Mouse (Mus musculus) c-Kit-positive CD71-positive TER-119-negative erythroid progenitor cells, embryonic 14.5 days (primary cell): Measurements from ENCODE around the gene Edil3.

Source experiments
- DNase-seq: peaks from one replicate; pipeline ENCODE4 v3.0.0-alpha.2; 2013; ENCODE audit warnings: low read depth

The Edil3 gene

DNA sequence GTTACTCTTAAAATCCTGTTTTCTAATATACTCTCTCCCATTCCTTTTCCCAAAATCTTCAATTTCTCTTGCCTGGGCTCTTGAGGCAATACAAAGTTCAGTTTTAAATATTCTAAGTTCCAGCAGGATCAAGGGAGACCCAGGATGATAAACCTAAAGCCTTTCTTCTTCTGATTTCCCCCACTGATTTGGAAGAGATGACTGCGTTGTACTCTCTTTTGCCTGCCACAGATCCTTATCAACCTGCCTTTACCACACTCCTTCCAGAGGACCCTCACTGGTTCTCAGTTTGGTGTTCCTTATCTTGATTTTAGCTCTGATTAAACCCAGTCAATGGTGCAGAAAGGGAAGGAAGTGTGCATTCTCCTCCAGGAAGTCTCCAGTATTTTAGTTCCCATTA lies 435.6 kb downstream of the Edil3 start:
- DNase-seq, result no peak

DNA sequence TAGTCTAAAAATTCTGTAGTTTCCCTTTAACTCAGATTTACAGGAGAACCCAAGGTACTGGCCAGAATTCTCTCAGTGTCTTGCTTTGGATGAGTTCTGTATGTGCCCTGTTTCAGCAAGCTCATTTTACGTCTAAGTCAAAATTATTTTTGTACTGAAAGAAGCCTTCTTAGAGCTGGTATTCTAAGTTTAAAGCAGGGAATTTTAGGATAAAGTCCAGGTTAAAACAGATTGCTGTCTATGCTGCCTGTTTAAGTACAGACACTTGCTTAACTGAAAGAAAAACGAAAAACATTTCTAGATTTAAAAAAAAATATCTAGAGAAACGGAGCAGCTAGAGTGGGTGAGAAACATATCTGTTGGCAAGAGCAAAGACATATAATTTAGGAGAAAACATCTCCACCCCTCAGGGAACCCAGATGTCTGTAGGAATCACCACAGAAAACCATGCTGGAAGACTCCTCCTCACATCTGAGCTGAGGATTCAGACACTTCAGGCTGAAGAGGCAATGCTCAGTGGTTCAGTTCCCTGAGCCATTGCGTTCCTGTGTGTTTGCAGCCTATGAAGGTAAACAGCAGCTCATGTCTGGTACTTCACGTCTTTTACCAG lies 465.5 kb downstream of the Edil3 start:
- no peak for DNase-seq

DNA sequence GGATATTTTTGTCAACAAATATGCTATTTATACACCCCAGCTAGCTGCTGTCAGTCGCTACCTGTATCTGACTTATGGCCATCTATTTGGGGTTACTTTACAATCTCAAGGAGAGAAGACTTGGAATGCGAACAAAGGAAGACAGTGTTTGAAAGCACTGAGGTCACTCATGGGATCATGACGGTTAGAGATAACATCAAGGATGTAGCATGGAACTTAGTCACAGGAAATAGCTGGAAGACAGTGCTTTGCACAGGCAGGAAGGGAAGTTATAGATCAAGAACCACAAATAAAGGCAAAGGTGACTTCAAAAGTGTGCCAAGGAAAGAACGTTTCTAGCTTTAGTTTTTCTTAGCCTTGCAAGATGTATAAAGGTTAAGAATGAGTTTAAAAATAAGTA lies 466.9 kb downstream of the Edil3 start:
- DNase-seq, result no peak

- DNase-seq, result no peak
Measured at GRCm38 (mm10) chr13:89321155-89321554, 499.9 kb downstream of the Edil3 start.

- no peak for DNase-seq
Measured at GRCm38 (mm10) chr13:89324282-89324681, 503.0 kb downstream of the Edil3 start.

GRCm38 (mm10) chr13:89334494-89334893 lies 513.2 kb downstream of the Edil3 start:
- DNase-seq, result peak; percentile 2

- DNase-seq, result no peak
Measured at GRCm38 (mm10) chr13:89335908-89336579, 514.8 kb downstream of the Edil3 start.

DNA sequence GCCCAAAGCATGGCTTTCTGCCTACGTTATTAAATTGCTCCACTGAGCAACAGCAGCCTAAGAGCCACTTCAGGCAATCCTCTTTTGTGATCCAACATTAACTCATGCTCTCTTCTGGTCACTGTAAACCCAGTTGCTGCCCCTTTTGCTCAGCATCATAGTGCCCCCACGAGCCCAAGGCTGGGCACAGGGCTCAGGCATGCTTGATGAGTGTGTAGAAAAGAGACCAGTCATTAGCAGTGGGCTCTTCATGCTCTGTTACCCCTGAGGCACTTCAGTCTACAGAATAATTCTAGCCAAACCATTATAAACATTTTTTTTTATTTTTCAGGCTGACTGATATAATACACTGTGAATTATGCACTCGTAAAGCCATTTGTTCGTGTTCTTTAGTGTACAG lies 517.8 kb downstream of the Edil3 start:
- DNase-seq, result no peak

DNA sequence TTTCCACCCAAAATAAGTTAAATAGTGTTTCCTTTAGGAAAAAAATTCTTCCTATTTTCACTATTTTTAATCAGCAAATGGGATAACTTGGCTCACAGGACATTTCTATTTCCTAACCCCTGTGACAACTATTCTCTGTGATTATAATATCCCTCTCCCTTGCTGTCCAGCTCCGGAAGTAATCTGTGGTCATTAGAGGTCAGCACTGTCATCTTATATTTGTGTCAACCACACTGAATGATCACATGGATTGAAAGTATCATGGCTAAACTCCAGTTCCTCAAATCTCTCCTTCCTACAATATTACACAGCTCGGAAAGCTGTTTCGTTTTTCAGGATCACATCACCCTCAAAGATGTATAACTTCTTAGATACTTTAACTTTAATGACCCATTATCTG lies 518.5 kb downstream of the Edil3 start:
- no peak for DNase-seq

DNA sequence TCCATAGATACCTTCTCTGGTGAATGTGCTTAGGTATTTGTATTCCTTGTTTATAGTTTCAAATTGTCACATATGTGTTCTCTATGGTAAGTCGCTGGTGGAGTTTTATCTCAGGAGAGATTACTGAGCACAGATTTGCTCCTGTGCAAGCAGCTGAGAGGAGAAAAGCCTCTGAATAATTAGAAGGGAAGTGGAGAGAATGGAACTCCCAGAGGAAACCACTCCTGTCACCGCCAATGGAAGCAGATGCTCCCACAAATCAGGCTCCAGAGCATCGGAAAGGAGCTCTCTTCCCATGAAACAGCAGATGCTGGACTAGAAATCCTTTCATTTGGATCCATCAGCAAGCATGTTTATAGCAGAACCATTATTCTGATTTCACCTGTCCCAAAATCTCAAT lies 534.0 kb downstream of the Edil3 start:
- DNase-seq, result no peak

- DNase-seq, result no peak
Measured at GRCm38 (mm10) chr13:89358407-89358806, 537.1 kb downstream of the Edil3 start.

GRCm38 (mm10) chr13:89362274-89362673 lies 541.0 kb downstream of the Edil3 start:
- DNase-seq, result no peak

- DNase-seq, result no peak
Measured at GRCm38 (mm10) chr13:89371253-89371652, 550.0 kb downstream of the Edil3 start.

GRCm38 (mm10) chr13:89371656-89372240 lies 550.5 kb downstream of the Edil3 start:
- DNase-seq, result no peak
